Mouse (Mus musculus) CD4-positive, CD25-positive, alpha-beta regulatory T cell, adult 4 months (primary cell): ENCODE results near the gene Atox1. TPM values are rescaled to one million over a fixed set of nuclear protein-coding genes. Genes with fewer than 3 reads are reported as not detected.
A peak's percentile ranks its signal among the peaks of the same experiment; 100 is the strongest.

Source experiments
- ATAC-seq: one replicate; pipeline ENCODE4 v1.8.0; 2017
- polyA plus RNA-seq, 2 experiments: library from polyadenylated mRNA; unstranded; fragments of 100-300 nt; shearing (Covaris generic); gene quantifications; one replicate each; pipeline ENCODE4 v1.2.1; 2017

The Atox1 gene
- polyA plus RNA-seq = 100 to 1,000 TPM; 157 to 199 TPM

DNA sequence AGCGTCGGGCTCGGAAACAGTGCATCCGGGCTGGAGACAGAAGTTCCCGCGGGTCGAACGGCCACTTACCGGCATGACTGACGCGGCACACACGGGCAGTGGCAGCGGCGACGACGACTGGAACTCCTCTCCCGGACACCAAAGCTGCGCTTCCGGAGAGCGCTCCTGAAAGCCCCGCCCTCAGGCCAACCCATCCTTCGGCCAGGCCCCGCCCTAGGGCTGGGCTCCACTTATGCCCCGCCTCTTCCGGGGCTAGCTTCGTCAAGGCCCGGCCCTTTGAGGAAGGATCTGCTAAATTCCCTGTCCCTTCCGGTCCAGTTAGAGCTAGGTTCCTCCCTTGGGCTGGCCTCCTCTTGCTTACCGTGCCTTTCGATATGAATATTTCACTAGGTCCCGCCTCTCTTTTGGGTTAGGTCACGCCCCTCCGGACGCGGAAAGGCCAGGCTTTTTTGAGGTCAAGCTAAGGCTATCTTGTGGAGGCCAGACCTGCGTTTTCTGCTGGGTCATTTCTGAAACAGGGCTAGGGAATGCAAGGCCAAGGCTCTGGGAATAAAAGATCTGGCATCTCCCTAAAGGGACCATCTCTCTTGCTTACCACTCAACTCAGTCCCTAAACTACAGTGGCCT is at the start of gene Atox1:
Gene Atox1 (minus strand): TSS at position 221 of the 627 bp plus-strand sequence.
- ATAC-seq = peak; percentile 97

DNA sequence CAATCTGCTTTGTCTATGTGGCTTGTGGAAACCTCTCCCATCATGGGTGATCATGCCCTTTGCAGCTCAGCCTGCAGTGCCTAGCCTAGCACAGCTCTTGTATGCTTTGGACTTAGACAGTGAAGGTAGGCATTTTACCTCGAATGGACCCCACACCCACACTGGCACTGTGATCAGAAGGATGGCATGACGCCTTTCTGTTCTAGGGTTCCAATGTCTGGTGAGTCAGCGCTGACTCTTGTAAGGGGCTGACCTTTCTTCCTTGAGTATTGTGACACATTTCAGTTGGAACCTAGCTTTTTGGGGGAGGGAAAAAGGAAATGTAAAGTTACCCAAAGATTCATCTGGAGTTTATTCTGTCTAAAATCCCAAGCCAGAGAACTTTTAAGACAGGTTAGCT is 44.4 kb upstream of the Atox1 start:
- ATAC-seq = no peak

DNA sequence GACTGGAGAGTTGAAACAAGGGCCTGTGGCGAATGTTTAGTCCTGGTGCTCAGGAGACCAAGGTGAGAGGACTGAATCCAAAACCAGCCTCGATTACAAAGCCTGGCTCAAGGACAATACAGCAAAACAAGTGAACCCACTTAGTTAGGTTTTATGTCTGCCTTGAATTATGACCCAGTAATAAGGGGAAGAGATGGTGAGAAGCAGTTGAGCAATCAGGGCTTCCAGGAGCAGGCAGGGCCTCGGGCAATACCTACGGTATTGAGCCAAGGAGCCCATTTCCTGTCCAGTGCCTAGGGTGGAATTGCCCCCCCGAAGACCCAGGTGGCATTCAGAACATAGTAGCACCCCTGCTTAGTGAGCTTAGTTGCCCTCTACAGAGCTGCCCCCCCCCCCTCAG is 41.8 kb upstream of the Atox1 start:
- no peak for ATAC-seq

DNA sequence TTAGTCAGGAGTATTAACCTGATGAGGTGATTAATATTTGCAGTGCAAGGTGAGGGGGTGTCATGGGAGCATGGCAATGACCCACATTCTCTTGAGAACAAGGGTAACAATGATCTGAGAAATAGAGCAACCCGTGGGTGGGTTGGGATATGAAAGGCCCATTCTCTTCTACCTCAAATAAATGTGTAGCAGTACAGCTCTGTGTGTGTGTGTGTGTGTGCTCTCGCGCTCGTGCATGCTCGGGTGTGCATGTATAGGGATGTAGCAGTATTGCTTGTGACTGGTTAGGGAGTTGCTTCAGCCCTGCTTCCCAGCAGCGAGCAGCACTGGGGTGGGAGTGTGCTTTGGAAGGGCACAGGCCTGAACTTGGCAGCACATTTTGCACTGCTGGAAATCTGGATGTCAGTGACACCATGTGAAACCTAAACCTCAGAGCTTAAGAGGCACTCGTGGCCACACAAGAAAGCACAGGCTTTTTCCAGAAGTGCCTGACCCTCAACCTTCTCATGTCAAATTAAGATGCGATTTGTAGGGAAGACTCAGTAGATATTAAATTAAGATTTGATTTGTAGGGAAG is 41.0 kb upstream of the Atox1 start:
- ATAC-seq = no peak

DNA sequence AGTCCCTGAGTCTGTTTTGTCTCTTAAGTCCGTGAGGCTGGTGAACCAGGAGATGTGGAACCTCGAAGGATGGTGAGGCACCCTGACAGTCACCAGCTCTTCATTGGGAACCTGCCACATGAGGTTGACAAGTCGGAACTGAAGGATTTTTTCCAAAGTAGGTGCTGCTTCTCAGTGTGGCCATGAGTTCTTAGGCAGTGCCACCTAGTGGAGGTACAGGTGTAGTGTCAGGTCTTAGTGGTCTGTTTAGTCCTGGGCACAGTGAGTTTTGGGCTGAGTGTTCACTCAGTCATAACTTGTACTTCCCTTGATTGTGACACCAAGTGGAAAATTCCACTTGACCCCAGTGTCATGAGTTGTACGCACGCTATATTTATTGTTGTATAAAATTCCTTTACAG is 36.8 kb upstream of the Atox1 start:
- peak; percentile 66 for ATAC-seq

DNA sequence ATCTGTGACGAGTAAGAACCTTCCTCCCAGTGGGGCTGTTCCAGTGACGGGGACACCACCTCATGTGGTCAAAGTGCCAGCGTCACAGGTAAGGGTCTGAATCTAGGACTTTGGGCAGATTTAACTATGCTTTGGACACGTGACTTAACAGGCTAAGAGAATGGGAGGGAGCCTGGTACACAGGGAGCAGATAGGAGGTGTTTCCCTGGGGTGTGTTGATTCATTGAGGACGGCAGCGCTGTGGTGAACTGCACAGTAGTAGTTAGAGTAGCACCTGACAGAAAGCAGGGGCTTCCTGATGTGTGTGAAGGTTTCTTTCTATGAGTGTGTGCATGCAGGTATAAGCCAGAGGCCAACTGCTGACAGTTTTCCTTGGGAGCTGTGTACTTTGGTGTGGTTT is 35.1 kb upstream of the Atox1 start:
- no peak for ATAC-seq

DNA sequence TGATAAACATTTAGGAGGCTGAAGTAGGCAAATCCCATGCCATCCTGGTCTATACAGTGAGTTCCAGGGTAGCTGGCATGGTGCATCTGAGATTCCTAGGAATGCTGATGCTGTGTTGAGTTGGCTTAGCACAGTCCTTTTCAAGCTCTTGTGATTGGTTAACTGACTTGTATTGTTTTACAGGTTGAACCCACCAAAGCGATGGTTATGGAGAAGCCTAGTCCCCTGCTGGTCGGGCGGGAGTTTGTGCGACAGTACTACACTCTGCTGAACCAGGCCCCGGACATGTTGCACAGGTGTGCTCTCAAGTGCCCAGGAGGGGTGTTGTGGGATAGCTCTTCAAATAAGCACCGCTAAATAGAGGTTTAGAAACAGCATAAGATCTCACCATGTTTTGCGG is 24.4 kb upstream of the Atox1 start:
- no peak for ATAC-seq

DNA sequence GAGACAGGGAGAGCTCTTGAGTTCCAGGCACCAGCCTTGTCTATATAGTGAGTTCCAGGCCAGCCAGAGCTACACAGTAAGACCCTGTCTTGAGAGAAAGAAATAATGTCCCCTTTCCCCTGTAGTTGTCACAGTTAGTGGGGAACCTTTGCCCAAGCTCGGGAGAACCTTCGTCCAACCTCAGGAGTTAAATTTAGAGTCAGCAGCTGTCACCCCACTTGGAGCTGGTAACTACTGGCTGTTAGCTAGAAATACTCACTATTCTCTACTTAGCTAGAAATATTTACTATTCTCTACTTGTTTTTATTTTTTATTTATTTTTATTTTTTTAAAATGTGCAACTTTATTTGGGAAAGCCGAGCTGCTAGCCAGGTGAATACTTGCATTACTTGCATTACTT is 12.2 kb upstream of the Atox1 start:
- ATAC-seq = no peak

DNA sequence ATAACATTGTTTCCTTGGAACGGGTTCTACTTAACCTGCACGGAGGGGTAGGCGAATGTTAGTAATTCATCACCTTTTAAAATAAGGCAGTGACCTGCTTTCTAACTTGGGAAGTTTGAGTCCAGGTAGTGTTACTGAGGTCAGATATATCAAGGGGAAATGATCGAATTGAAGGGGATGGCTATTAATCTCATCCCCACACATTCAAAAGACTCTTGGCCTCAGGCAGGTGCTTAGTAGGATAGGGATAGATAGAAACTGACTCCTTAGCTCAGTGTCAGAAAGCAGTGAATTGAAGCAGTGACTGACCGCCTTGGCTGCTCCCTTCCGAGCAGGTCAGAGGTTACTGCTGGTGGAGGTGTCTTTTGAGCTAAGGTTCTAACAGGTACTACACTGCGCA is 10.4 kb upstream of the Atox1 start:
- ATAC-seq = no peak

DNA sequence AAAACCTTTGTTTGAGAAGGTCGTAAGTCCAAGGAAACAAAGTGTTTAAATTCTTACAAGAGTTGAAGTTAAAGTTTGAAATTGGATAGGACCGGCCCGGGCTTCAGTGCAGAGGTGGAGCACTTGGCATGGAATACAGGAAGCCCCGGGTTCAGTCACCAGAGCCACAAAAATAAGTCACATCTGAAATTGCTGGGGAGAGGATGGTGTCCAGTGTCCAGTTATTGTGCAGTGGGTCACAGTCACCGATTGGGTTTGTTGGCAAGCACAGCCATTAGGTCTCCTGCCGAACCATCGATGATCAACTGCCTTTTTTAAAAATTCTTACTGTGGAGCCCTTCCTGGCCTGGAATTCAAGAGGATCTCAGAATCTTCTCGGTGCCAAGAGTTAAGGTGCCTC is 9.7 kb upstream of the Atox1 start:
- no peak for ATAC-seq

DNA sequence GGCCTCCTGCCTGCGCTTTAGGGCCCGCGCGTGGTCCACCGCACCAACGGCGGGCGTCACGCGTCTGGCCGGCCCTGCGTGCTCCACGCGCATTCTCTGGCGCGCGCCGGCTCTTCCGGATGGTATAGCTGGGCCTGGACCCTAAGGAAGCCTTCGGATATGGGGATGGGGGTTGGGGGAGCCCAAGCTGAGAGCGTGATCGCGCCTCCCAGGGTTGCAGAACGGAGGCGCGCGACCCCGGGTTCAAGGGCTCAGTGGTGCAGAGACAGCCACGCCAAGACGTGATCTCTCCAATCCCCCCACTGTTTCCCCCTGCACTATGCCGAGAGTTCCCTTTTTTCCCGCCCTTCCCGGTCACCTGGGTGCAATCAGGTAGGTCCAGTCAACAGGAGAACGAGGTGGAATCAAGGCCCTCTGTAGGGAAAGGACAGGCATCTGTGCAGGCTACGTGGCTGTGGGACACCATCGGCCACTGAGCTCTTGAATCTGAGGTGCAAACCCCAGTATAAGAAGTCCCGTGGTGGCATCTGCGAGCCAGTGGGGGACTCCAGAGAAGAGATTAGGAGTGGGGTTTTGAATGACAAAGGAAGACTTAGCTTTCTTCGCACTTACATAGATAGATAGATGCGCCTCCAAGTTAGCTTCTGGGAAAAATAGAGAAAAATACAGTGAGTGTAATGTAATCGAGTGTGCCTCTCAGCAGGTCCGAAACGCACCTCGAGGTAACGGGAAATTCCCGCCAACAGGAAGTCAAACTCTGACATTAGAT is 9.1 kb upstream of the Atox1 start:
- ATAC-seq = peak; percentile 1

DNA sequence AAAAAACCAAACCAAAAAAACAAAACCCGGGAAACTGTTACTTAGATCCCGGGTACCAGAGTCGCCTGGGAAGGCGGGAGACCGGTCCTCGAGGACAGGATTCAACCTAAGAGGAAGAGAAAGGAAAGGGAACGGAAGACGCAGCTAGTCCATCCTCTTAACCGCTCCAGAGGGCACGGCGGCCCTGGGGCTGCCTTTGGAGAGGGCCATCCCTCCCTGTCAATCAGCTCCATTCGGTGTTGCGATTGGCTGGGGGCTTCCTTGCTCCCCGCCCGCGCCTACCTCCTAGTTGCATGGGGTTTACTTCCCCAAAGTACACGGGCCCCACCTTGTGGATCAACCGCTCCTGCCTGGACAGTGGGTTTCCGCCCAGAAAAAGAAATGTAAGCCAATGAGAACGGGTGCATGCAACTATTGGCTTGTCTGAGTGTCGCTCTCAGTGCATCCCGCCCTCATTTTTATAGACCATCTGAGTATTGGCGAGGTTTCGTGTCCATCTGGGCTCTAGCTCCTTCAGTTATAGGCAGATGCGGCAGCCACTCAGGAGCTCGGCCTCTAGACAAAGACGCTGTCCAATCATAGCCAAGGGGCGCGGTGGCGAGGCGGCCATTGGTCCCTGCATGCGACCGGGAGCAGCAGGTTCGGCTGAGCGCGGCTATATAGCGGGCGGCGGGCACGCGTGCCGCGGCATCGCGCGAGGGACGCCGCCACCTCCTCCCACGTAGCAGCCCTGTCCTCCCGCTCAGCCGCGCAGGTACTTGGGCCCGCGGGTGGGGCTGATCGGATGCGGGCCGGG is 8.2 kb upstream of the Atox1 start, which contains the start of gene G3bp1:
Gene G3bp1 (plus strand): TSS at position 638 of the 796 bp plus-strand sequence.
- peak; percentile 87 for ATAC-seq

DNA sequence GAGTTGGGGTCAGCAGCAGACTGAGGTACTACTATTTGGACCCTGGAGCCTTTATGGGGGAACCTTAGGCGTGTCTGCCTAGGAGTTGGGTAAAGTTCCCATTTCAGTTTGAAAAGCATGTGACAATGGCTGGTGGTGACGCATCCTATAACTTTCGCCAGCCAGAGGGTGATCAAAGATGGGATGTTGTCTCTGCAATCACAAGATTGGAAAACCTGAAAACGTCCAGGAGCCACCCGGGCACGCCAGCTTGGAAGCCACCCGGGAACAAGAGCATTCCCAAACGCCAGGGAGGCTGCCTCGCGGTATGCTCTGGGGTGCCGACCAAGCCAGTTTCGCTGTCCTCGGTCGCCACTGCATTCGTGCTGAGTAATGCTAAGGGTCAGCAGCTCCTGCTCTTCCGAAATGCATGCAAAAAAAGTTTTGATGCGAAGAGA is 7.6 kb upstream of the Atox1 start:
- no peak for ATAC-seq

DNA sequence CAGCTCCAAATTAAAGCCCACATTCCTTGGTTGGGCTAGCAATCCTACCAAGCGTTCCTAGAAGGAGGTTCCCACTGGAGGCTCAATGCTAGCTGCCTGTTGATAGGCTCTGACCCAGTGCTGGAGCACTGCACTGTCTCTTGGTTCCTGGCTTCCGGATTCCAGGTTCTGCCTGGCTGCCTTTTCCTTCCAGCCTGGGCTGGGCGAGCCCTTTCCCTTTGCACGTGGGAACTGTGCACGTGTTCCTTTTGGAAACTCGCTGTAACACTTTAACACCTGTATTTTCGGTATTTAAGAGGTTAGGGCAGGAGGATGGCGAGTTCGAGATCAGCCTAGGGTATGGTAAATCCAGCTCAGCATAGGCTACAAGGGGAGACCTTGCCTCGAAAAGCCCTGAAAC is 7.0 kb upstream of the Atox1 start:
- ATAC-seq = no peak

DNA sequence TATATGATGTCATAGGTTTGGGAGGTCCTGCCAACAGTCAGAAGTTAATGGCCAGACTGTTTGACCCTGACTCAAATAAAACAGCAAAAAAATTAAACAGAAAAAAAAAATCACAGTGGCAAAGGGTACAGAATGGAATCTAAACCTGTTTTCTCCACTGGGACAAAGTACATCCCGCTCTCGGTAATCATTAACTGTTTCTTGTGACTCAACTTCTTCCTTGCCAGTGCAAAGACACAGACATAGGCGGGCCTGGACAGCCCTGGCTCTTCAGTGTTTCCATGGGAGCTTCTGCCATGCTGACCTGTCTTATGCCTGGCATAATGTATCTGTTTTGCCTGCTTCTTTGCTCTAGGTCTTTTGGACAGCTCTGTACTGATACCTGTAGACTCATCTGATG is 4.1 kb upstream of the Atox1 start:
- ATAC-seq = no peak

DNA sequence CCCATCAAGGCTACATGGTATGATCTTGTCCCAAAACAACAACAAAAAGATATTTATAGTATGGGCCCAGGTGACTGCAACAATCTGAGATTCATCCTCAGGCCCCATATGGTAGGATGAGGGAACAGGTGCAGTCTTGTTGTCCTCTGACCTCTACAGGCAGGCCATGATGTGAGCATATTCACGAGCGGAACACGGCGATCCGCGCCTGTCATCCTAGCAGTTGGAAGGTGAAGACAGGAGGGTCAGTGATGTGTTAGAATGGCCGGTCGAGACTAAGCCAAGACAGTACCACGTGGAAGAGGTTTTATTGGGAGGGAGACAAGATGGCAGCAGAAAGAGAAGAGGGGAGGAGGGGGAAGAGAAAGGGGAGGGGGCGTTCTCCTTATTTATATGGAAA is 3.7 kb upstream of the Atox1 start:
- no peak for ATAC-seq

DNA sequence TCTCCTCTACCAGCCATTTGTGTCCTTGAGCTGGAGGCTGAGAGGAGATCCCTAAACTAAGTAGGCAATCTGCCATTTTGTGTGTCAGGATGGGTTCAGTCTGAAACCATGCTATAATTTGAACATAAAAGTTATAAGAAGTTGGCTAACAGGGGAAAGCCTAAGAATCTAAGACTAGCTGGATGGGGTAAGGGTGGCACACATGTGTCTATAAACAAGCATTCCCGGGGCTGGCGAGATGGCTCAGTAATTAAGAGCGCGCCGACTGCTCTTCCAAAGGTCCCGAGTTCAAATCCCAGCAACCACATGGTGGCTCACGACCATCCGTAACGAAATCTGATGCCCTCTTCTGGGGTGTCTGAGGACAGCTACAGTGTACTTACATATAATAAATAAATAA is 1.1 kb upstream of the Atox1 start:
- no peak for ATAC-seq

DNA sequence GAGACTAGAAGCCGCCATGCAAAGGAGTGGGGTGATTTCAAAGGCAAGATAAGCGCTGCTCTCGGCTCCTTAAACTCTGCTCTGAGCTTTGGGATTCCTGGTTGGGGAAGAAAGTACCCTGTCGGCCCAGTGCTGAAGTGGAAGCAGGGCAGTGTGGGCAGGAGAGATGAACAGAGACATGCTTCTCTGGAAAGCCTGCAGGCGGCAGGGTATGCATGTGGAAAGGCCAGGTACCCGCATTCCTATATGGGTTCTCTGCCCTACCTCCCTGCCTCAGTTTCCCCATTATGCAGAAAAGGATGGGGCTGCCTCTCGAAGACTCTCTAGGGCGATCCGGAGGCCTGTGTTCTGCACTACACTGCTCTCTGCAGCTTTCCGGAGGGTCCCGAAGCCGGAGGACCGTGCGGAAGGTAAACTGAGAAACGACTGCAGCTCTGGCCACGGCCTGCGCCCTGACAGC is 450 bp downstream of the Atox1 start:
- peak; percentile 31 for ATAC-seq

DNA sequence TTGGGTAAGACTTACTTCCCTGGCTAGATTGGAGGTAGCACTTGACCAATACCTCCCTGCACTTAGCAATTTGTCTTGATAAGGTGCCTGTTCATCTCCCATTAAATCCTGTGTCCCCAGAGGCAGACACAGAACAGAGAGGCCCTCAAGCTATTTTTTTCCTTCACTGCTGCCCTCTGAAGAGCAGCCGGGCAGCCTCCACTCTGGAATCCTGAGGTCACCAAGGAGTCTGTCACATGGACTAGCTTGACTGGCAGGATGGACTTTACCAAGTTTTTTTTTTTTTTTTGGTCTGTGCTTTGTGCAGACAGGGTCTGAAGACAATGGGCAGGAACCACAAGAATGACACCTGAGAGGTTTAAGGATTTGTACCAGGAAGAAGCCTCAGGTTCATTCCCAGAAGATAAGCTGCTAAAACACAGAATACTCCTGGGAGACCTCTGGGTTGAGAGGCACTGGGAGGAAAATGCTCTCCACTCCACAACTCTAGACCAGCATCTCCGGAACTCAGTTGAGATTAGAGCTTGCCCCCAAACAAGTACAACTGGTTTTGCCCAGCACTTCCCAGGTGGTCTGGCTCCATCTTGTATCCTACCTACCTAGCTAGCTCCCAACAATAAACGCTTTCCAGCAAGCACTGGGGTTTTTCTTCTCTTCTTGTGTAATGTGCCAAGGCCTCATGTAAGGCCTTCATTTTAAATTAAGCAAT is 1.0 kb downstream of the Atox1 start:
- no peak for ATAC-seq

DNA sequence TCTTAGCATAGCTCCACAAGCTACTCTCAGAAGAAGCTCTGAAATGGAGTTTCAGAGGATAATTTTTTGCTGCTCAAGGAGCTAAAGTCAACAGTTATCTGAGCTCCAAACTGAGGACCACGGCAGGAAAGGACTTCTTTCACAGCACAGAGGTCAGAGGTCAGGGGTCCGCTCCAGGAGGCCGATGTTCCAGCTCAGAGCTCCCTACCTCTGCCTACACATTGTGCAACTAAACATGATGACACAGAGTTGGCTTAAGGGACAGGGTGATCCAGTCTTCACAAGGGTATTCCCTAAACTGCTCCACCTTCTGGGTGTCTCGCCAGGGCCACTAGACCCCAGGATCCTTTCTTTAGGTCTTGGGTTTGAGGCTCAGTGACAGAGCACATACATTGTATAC is 2.5 kb downstream of the Atox1 start:
- no peak for ATAC-seq

DNA sequence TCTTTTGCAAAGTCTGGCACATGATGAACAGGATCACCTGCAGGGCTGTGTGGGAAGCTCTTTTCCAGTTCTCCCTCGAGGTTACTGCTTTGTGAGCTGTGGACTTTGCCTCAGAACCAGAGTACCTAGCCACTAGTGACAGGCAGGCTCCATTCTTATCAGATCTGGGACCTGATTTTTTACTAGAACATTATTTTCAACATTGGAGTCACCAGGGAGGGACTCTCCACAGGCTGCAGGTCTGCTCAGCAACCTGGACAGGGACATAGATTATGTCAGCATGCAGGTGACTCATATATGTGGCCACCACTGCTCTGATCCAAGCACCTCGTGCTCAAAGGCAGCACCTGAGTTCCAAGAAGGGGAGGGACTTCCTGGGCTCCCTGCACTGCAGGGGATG is 5.9 kb downstream of the Atox1 start:
- no peak for ATAC-seq

DNA sequence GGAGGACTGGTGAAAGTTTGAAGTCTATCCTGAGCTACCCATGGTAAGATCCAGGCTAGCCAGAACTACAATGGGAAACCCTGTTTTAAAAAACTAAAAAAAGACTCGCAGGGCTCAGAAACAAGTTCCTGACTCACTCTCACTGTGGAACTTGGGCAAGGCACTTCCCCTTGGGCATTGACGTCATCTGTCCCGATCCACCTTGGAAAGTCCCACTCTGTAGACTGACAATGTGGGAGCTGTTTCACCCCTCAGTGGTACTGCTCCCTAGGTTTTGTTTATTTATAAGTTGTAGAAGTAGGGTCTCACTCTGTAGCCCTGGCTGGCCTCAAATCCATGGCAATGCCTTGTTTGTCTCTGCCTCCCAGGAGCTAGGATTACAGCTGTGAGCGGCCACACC is 7.4 kb downstream of the Atox1 start:
- ATAC-seq = no peak
